Mouse (Mus musculus): ENCODE measurements around the gene Ntrk1. TPM values are rescaled to one million over a fixed set of nuclear protein-coding genes. Genes with fewer than 3 reads are reported as not detected.

The Ntrk1 gene
- total and polyA plus RNA-seq, 2 experiments = 0.12 TPM; not detected in 1

DNA sequence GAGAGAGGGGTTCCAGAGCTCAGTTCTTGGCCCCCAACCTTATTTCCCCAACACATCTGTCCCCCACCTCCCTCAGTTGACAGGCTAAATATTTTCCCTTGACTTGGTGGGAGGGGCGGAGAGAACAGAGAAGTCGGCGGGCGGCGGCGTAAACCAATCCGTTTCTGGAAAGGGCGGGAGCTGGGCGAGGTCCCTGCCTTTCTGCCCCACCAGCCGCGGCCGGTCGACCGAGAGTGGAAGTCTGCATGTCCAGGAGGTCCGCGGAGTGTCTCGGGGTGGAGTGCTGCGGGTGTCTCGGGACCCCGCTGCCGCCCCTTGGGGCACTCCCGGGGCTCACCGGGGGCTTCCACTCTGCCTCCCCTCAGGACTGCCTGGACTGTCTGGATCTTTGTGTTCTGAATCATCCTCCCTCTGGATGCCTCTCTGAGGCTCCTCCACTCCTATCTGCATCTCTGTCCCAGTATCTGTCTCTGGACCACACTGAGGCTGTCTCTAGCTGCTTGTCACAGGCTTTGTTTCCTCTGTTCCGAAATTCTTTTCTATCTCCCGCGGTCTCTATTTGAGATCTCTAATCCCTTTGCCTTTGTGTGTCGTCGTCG lies 1.9 kb upstream of the Ntrk1 start, which contains the start of gene Insrr:
Insrr (plus strand) TSS at position 216 of the 599 bp plus-strand sequence.
- DNase-seq (ENCODE audit: extremely low read depth, low read depth, low spot score) = no peak
- TF ChIP-seq CTCF (IDR thresholded peaks at IDR 0.05; ENCODE audit: low read depth, low read length) (no peak), POLR2A (IDR thresholded peaks at IDR 0.05; ENCODE audit: extremely low read depth, insufficient read depth, low read length) (no peak)
- H3K4me3 ChIP-seq (ENCODE audit: insufficient read depth, low read depth, low read length) = peak within 1 kb of the TSS; percentile 15; the same call in 1 of the 2 replicates

DNA sequence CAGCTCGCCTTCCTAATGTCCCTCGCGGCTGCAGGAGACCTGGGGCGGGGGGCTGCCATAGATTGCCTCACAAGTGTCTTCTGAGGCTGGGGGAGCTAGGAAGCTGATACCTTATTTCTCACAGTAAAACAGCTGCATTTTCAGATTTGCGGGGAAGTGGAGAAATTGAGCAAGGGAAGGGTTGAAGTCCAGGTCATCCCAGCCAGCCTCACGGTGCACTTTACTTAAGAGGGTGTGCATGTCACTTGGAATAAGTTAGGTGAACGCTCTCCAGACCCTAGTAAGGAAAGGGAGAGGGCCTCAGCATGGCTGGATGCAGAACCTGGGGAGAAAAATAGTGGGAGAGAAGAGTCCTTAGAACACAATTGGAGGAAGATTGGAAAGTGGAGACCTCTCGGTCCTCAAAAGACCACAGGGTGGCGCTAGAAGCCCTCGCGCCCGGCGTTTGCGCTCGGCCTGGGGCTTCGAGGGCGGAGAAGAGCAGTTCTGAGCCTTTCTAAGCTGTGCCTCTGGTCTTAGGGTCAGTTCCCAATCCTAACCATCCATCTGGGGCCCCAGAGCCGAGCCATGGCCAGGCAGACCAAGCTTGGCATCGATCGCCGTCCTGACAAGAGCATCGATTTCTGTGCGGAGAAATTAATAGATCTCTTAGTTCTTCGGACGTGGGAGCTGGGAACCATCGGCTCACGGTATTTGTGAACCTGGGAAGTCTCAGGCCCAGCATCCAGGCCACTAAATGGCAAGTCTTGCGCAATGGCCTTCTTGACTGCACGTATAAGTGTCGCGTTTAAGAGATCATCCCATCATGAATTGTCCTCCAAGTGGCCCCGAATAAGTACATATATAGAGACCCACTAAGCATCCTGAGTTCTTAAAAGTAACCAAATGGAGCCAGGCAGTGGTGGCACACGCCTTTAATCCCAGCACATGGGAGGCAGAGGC lies 645 bp upstream of the Ntrk1 start:
- Histone ChIP-seq H3K79me2 (ENCODE audit: control insufficient read depth, insufficient read depth, low read length) (no peaks in the 10 kb centered on the region), H3K27ac (replicated peaks; ENCODE audit: insufficient read depth, low read depth, low read length) (no peak overlapping the region), H3K27me3 (ENCODE audit: control insufficient read depth, insufficient read depth, low read length) (peaks cover 13% of the 10 kb centered on the region), H3K4me1 (ENCODE audit: control insufficient read depth, insufficient read depth, low read length) (peaks cover 6% of the 10 kb centered on the region; the same call in 1 of the 2 replicates), H3K4me3 (ENCODE audit: insufficient read depth, low read depth, low read length) (peak overlapping the region; percentile 15; the same call in 1 of the 2 replicates), H3K36me3 (ENCODE audit: control insufficient read depth, insufficient read depth, low read length) (no peaks in the 10 kb centered on the region), H3K9ac (ENCODE audit: low read depth, low read length) (no peak overlapping the region)
- TF ChIP-seq CTCF (IDR thresholded peaks at IDR 0.05; ENCODE audit: low read depth, low read length) = peak; percentile 74
- no peak for TF ChIP-seq POLR2A (IDR thresholded peaks at IDR 0.05; ENCODE audit: extremely low read depth, insufficient read depth, low read length)
- DNase-seq (ENCODE audit: extremely low read depth, low read depth, low spot score) = peak; percentile 78
- 13% methylated on average over 33 of the region's 33 CpGs for WGBS

More for the DNA sequence above, 1.9 kb upstream of the Ntrk1 start, which contains the start of gene Insrr:
- Histone ChIP-seq H3K27ac (replicated peaks; ENCODE audit: insufficient read depth, low read depth, low read length) (no peak within 1 kb of the TSS), H3K4me1 (ENCODE audit: control insufficient read depth, insufficient read depth, low read length) (peaks cover 6% of the 10 kb centered on the region; the same call in 1 of the 2 replicates), H3K79me2 (ENCODE audit: control insufficient read depth, insufficient read depth, low read length) (no peaks in the 10 kb centered on the region), H3K9ac (ENCODE audit: low read depth, low read length) (no peak within 1 kb of the TSS), H3K27me3 (ENCODE audit: control insufficient read depth, insufficient read depth, low read length) (peaks cover 13% of the 10 kb centered on the region), H3K36me3 (ENCODE audit: control insufficient read depth, insufficient read depth, low read length) (no peaks in the 10 kb centered on the region)
- WGBS = 7% methylated on average over 29 of the region's 29 CpGs

DNA sequence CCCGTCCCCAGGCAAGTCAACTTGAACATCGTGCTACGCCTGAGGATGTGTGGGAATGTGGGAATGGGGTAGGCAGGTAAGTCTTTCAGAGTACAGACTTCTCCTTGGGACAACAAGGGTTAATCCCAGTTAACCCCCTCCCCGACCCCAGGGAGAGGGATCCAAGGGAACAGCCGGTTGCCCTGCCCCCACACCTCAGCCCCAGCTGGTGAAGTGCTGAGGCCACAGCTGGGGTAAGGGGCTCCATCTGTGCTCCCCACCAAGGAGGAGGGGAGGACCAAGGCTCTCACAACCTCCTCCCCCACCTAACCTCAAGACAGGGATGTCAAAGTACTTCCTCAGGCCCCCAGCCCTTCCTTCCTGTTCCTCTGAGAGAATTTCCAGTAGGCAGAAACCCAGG lies 5.2 kb downstream of the Ntrk1 start:
- no peak overlapping the region for H3K9ac ChIP-seq (ENCODE audit: low read depth, low read length)
- H3K36me3 ChIP-seq (ENCODE audit: control insufficient read depth, insufficient read depth, low read length) = no peaks in the 10 kb centered on the region
- no peaks in the 10 kb centered on the region for H3K79me2 ChIP-seq (ENCODE audit: control insufficient read depth, insufficient read depth, low read length)
- 68% methylated on average over 5 of the region's 5 CpGs for WGBS
- no peak for DNase-seq (ENCODE audit: extremely low read depth, low read depth, low spot score)
- no peak overlapping the region for H3K27ac ChIP-seq (replicated peaks; ENCODE audit: insufficient read depth, low read depth, low read length)
- peaks cover 6% of the 10 kb centered on the region for H3K27me3 ChIP-seq (ENCODE audit: control insufficient read depth, insufficient read depth, low read length)
- H3K4me3 ChIP-seq (ENCODE audit: insufficient read depth, low read depth, low read length) = no peak overlapping the region
- 0 out of 2 replicates have a peak, but pooled peaks cover 3% of the 10 kb centered on the region for H3K4me1 ChIP-seq (ENCODE audit: control insufficient read depth, insufficient read depth, low read length)
- TF ChIP-seq CTCF (IDR thresholded peaks at IDR 0.05; ENCODE audit: low read depth, low read length) (no peak), POLR2A (IDR thresholded peaks at IDR 0.05; ENCODE audit: extremely low read depth, insufficient read depth, low read length) (no peak)

DNA sequence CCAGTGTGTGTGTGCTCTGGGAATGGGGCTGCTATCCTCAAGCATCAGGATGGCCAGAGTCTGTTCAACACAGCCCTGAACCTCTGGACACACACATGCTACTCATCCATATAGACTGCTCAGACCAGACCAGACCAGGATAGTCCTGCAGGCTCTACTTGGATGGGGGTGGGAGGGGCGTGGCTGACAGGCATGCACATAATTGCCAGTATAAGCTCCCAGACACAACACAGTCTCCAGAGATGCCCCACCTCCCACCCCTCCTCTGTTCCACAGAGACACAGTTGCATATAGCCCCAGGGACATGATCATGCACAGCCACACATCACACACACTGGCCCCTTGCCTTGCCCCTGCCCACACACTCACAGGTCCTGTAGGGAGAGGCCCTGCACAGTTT lies 5.7 kb downstream of the Ntrk1 start:
- H3K9ac ChIP-seq (ENCODE audit: low read depth, low read length) = no peak overlapping the region
- WGBS = 80% methylated on average over 1 of the region's 1 CpGs
- no peak for DNase-seq (ENCODE audit: extremely low read depth, low read depth, low spot score)
- H3K27me3 ChIP-seq (ENCODE audit: control insufficient read depth, insufficient read depth, low read length) = peaks cover 1% of the 10 kb centered on the region; the same call in 1 of the 2 replicates
- no peak overlapping the region for H3K27ac ChIP-seq (replicated peaks; ENCODE audit: insufficient read depth, low read depth, low read length)
- no peaks in the 10 kb centered on the region for H3K36me3 ChIP-seq (ENCODE audit: control insufficient read depth, insufficient read depth, low read length)
- H3K4me1 ChIP-seq (ENCODE audit: control insufficient read depth, insufficient read depth, low read length) = no peaks in the 10 kb centered on the region
- H3K4me3 ChIP-seq (ENCODE audit: insufficient read depth, low read depth, low read length) = no peak overlapping the region
- TF ChIP-seq POLR2A (IDR thresholded peaks at IDR 0.05; ENCODE audit: extremely low read depth, insufficient read depth, low read length) = no peak
- no peak for TF ChIP-seq CTCF (IDR thresholded peaks at IDR 0.05; ENCODE audit: low read depth, low read length)
- H3K79me2 ChIP-seq (ENCODE audit: control insufficient read depth, insufficient read depth, low read length) = no peaks in the 10 kb centered on the region

DNA sequence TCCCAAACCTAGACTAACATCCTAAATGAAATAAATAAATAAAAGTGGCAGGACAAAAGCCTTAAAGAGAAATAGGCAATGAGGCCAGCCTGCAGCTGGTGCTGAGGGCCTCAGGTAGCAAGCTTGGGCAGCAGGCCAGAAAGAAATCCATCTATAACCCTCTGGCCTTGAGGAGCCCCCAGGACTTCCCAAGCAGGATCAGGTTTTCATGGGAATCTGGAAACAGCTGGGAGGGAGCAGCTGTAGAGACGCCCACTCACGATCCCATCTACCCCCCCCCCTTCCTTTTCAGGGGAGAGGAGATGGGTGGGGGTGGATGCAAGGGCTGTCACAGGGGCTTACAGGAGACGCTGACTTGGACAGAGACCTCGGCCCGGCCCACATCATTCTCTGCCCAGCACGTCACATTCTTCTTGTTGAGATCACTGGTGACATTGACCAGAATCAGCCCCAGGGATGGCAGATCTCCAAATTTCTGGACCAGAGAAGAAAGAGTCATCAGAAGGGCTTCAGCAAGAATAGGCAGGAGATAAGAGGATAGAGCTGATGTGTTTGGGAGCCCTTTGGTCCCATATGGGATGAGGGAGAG lies 9.2 kb downstream of the Ntrk1 start:
- 79% methylated on average over 6 of the region's 6 CpGs for WGBS
- Histone ChIP-seq H3K27me3 (ENCODE audit: control insufficient read depth, insufficient read depth, low read length) (no peaks in the 10 kb centered on the region), H3K4me1 (ENCODE audit: control insufficient read depth, insufficient read depth, low read length) (no peaks in the 10 kb centered on the region), H3K27ac (replicated peaks; ENCODE audit: insufficient read depth, low read depth, low read length) (no peak overlapping the region), H3K79me2 (ENCODE audit: control insufficient read depth, insufficient read depth, low read length) (no peaks in the 10 kb centered on the region), H3K4me3 (ENCODE audit: insufficient read depth, low read depth, low read length) (no peak overlapping the region), H3K9ac (ENCODE audit: low read depth, low read length) (no peak overlapping the region), H3K36me3 (ENCODE audit: control insufficient read depth, insufficient read depth, low read length) (no peaks in the 10 kb centered on the region)
- no peak for TF ChIP-seq POLR2A (IDR thresholded peaks at IDR 0.05; ENCODE audit: extremely low read depth, insufficient read depth, low read length)
- no peak for TF ChIP-seq CTCF (IDR thresholded peaks at IDR 0.05; ENCODE audit: low read depth, low read length)
- no peak for DNase-seq (ENCODE audit: extremely low read depth, low read depth, low spot score)
